Mouse (Mus musculus) A20 (cell line): ENCODE data around the gene Gm49355.
"Not testable (repeated sequence)": the region's sequence is repeated elsewhere in the genome, so short reads cannot be mapped to it uniquely, and the experiment has no call there.

Experiments used
- DNase-seq: peaks from one replicate; pipeline ENCODE4 v3.0.0-alpha.2; 2011; ENCODE audit warnings: low read depth, low spot score

Gene Gm49355

DNA sequence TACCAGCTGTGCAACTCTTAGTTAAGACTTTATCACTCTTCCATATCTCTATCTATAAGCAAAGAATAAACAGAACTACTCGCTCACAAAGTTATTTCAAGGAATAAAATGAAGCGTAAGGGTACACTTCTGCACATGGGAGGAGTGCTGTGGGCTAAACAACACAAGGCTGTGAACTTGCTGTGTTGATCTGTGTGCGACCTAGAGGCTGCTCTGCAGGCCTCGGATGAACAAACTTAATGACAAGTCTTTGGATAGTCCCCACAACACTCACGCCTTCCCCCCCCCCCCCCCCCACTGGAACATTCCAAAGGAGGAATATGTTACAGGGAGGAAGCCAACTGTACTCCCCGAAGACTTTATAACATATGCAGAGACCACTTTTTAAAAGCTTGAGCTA is at the start of gene Gm49355:
Gm49355 (plus strand) TSS at position 336 of the 400 bp plus-strand sequence.
- DNase-seq = no peak

DNA sequence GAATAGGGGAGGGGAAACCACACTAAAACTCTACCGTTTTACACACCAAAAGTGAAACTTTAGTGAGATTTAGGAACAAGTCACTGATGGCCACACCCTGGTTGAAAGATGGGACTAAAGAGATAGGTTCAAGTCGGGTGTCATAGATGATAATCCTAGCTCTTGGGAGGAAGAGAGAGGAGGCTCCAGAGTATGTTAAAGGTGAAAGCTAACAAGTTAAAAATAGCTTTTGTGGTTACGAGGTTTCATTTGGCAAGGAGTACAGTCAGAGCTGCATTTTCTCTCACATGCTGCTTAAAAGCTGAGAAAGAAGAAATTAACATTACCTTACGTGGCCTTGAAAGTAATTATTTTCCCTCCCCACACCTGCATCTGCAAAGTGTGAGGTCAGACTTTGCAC is 40.0 kb upstream of the Gm49355 start:
- peak; percentile 20 for DNase-seq

DNA sequence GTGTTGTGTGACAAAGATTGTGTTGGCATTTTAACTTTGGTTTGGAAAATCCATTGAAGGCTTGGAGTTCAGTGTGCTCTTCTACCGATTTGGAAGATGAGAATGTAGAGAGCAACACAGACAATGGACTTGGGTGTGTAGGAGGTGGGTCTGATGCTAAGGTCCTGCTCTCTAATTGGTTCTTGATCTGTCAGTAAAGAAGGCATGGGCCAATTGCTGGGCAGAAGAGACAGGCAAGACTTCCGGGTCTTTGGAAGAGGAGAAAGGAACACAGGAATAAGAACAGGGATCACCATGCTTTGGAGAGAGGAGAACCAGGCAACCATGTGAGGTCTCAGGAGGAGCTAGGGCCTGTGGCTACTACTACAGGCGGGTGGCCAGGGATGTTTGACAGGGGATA is 7.7 kb upstream of the Gm49355 start:
- no peak for DNase-seq

DNA sequence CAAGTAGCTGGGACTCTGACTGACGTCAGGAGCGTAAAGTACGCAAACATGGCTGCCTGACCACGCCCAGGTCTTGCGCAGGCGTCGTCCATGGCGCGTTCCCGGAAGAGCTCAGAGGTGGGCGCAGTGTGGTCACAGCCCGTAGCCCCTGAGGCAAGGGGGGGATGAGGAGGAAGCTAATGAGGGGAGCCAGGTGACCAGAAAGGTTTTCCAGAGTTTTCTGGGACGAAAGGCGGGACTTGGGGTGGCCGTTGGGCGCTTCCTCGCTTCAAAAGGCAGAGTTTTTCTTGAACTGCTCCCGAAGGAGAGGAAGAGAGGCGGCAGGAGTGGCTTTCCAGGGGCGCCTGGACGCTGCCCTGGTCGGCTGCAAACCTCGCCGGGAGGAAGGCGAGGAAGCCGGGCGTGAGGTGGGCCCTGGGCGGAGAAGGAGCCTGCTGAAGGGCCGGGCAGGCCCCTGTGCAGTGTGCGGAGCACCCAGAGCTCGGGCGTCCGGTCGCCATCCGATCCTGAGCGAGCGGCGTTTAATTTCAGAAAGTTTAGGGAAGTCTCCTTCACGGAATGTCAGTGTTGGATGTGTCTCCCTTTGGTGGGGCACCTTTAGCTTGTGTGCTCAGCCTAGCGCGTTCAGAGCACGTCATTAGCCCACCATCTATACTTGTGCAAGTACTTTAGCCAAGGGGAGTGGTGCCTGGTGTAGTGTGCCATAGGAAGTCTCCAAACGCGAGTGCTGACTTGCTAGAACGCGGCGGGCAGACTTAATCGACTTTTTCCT is 551 bp downstream of the Gm49355 start, which contains the start of gene 3830406C13Rik:
3830406C13Rik (plus strand) TSS at position 33 of the 772 bp plus-strand sequence.
- DNase-seq = peak; percentile 88

DNA sequence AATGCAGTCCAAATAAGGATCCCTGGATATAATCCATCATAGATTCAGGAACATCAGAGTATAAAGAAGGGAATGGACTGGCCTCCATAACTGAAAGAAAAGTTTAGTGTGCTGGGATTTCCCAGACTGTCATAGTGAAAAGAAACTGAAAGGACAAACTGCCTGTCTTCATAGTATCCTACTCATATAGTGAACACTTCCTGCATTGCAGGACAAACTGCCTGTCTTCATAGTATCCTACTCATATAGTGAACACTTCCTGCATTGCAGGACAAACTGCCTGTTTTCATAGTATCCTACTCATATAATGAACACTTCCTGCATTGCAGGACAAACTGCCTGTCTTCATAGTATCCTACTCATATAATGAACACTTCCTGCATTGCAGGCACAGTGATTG is 6.0 kb downstream of the Gm49355 start:
- DNase-seq = not testable (repeated sequence)

DNA sequence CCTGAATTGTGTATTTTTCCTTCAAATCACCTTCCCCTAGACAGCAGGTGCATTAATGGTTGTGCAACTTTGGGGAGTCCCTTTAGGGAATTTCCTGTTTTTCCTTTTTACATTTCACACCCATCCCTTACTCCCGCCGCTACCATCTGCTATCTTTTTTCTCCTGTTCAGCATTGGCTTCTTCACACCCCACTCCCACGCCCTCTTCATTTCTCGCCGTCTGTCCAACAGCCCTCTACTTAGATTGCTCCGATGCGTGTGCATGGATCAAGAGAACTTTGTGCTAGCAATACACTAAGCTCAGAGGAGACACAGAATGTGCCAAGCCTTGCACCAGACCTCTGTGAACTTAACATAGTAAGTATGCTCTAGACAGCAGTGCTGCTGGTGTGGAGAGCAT is 12.6 kb downstream of the Gm49355 start:
- no peak for DNase-seq

DNA sequence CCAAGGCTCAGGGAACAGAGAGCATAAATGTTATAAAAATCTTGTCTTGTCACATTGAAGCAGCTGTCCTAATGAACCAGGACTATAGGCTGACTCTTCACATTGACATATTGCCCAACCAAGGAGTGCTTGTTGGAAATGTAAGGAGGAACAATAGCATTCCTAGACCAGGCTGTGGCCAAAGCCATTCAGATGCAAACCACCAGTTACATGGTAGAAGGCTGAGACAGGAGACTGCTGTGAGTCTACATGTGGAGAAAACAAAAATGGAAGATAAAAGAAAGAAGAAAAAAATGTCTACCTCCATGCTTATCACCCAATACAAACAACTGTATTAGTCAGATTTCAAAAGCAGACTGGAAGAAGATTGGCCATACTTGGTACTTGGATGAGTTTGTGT is 15.4 kb downstream of the Gm49355 start:
- no peak for DNase-seq

DNA sequence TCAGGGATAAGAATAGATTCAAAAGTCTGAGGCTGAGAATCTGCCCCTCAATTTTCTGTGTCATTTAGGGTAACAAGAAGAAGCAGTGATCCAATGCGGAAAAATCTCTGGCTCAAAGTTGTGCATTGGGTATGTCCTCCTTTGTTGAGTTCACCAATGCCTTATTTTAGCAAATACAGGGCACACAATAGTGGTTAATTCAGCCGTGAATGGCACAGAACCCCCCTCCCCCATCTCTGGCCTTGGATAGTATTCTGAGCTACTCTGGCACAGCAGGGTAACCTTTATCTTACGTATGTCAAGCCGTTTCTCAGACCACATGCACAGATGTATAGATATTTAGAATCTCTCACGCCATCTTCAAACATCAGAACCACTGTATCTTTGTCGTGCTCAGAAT is 15.9 kb downstream of the Gm49355 start:
- no peak for DNase-seq

DNA sequence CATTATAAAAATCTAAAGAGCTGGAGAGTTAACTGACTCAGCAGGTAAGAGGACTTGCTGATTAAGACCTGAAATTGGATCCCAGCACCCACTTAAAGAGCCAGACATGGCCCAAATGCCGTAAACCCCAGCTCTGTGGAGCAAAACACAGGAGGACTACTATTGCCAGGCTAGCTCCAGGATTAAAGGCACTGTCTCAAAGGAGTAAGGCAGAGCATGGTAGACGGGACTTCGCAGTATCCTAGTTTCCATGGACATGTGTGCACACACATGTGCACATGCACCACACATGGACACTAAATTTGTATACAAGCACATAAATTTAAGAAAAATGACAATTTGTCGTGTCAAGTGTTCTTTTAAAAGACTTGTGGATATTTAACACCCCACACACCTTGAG is 16.5 kb downstream of the Gm49355 start:
- no peak for DNase-seq

DNA sequence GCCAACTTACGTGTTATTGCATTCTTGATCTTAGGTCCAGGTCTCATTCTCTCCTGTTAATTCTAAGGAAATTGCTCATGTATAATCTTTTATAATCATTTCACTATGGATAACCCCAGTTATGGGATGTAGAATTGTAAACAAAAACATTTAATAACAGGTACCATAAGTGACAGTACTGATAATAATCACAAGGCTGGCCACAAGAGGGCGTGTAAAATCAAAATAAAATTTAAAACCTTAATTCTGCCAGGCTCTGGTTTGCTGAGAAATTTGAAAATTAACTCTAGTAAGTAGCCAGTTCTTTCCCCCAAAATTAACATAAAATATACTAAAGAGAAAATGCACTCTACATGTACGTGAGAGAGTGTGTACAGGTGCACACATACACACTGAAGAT is 16.9 kb downstream of the Gm49355 start:
- DNase-seq = peak; percentile 13

DNA sequence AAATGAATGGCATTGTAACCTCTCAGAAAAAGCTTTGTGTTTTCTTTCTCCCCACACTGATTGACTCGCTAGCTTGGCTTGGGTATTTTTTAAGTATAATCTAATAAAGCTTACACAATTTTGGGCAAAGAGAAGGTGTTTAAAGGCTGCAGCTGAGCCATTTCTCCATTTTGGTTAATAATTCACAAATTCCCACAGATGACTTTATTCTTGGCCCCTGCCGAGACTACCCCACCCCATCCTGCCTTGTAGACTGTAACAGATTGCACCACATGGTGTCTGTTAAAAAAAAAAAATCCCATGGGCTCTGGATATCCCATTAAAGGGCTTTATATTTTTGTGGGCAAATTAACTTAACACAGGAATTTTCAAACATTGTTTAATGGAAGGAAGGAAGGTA is 19.3 kb downstream of the Gm49355 start:
- no peak for DNase-seq

DNA sequence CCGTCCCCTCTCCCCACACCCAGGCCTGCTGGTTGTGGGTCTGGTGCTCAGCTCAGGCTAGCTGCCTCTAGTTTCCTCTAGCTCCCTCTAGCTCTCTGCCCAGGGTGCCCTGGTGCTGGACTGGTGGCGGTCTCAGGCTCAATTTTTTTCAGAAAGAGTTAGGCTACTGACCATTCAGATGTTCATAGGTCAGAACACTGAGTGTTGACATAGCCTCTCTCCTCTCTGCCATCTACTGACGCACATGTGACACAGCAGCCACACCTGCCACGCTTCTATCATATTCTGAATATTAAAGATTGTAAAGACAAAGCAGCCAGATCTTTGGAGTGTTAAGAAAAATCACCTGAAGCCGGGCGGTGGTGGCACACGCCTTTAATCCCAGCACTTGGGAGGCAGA is 49.8 kb downstream of the Gm49355 start:
- DNase-seq = no peak

DNA sequence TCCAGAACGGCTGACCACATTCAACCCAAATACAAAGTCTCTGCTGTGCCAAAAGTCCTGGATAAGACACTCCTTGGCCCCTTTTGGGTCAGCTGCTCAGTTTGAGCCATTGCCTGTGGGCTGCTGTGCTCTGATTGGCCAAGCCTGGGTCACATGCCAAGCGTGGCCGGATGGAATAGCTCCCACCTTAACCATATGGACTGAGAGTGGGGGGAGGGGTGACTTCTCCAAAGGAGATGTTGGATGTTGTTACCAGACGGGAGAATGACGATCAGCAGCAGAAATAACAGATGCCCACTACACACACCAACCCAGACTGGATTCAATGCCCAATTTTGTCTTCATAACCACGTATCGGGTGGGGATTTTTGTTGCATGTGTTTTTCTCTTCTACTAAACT is 51.1 kb downstream of the Gm49355 start:
- no peak for DNase-seq

DNA sequence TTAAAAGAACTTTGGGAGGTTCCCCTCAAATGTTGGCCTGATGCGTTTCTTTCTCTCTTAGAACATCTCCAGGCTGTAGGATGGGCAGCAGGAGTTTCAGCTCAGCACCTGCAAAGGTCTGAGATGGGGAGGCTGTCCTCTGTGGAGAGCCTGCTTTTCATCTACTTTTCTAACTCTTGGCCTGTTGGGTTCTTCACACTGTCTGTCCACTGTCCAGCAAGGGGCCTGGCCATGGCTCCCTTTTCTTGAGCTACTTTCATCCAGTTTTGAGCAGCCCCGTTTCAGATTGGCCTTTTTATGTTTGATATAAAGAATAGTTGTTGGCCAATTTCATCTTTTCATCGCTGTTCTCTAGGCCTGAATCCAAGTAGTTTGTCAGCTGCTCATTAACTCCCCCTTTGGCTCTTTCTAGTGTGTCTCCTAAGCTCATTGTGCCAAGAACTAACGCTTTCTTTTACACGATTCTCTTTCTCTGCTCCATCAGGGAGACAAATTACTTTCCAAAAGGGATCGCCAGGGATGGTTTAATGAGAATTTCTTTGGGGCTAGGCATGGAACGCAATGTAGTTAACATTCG is 53.7 kb downstream of the Gm49355 start:
- DNase-seq = no peak

DNA sequence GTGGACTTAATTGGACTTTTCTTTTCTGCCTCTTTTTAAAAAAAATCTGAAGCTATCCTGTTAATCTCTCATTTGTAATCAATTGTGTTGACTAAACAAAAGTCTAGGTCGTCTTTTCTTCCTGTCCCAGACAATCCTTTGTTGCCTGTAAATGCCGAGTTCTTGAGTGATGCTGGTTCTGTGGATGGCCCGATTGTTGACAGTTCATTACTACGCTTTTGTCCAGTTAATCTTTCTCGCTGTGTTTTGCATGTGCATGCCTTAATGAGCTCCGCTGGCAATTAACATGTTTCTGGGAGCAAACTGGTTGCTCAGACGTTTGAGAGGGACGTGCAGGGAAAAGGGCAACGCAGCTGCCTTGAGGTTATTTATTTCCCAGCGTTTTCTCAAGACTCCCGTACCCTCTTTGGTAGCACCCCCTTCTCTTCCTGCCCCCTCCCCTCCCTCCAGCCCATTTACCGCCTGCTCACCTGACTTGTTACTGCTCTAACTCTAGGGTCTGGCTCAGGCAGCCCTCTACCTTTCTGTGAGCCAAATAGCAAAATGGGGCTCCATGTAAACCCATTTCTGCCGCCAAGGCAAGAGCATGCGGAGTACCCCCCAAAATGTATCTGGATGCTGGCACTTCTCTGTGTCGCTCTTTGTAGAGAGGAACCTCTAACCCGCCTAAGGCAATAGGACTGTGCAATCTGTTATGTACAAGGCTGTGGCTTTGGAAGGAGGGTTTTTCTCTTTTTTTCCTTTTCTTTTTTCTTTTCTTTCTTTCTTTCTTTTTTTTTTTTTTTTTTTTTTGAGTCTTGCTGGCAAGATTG is 54.4 kb downstream of the Gm49355 start:
- no peak for DNase-seq

DNA sequence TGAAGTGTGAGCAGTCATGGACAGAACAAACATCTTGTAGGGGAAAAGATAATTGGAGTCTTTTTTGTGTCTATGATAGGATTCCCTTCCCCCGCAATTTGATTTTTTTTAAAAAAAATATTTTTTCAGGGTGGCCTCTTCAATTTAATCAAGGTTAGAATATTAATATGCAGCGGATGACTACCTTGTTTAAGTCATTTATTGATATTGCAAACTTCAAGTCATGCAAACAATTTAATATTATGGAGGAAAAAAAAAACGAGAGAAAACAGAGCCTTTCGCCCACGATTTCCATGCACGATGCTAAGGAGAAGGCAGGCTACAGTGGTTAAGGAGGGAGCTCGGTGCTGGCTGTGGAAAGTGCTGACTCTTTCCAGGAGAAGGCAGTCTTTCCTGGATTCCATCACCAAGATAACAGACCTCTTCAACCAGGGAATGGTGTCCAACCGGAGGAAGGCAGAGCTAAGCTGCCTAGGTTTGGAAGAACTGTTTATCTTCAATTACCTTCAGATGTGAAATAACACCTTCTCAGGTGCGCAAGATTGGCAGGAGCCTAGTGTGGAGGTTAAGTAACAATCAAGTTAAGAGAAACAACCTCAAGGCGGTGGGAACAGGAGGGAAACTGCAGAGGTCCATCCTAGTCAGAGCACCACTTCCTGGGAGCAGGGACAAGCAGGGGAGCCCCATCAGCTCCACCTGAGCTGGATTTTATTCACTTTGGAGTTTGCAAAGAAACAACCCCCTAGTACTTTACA is 55.2 kb downstream of the Gm49355 start:
- no peak for DNase-seq

DNA sequence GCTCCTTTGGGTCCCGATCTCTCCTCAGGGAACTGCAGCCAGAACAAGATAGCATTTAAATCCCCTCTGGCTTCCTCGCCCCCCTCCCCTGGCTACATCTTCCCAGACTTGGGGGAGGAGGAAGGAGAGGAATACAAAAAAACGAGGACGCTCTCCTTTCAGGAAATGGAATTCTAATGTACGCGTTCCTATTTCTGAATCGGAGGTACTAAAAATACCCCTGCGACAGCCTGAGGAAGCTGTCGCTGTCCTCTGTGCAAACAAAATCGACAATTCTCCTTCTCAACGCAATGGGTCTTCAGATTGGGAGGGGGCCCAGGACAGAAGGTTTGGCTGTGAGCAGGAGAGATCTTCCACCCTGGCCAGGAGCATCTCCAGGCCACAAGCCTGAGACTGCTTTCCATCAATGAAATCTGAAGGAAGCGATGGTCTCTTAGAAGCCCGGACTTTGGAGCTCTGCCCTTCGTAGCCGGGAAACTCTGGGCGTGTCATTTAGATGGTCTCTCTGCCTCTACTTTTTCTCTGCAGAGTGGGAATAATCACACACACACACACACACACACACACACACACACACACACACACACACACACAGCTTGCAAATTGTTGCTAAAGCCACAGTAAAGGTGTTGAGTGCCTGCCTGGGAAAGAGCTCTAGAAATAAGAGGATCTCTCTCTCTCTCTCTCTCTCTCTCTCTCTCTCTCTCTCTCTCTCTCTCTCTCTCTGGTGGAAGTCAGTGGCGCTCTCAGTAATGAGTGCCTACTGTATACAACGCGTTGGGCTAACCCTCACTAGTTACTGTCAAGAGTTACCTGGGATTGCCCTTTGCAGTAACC is 56.7 kb downstream of the Gm49355 start:
- DNase-seq = no peak

DNA sequence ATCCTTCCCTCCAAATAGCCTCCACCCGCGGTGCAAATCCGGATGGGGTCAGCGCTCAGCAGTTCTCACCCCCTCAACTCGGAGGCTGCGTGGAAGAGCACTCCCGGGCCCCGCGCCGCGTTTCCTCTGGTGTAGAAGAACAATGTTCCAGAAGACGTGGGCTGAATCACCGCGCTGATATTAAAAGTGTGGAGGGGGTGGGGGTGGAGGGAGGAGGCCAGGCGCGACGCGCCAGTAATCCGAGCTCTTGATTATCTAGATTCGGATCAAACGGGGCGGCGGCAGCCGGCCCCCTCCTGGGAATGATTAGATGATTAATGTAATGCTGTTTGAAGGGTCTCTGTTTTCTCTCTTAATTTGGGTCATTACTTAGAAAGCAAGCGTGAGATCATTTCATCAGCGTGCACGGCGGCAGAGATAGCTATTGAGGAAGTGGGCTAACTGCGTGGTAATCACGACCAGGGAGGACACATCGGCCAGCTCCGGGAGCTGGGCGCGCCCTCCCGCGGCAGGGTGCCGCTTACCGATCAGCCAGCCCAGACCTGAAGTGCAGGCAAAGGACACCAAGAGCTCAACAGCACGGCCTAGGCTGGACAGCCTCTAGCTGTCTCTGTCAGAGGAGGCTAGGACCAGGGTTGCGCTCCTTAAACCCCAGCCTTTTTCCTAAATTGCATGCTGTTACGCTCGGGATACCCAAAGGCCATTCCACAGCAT is 57.5 kb downstream of the Gm49355 start:
- DNase-seq = no peak

DNA sequence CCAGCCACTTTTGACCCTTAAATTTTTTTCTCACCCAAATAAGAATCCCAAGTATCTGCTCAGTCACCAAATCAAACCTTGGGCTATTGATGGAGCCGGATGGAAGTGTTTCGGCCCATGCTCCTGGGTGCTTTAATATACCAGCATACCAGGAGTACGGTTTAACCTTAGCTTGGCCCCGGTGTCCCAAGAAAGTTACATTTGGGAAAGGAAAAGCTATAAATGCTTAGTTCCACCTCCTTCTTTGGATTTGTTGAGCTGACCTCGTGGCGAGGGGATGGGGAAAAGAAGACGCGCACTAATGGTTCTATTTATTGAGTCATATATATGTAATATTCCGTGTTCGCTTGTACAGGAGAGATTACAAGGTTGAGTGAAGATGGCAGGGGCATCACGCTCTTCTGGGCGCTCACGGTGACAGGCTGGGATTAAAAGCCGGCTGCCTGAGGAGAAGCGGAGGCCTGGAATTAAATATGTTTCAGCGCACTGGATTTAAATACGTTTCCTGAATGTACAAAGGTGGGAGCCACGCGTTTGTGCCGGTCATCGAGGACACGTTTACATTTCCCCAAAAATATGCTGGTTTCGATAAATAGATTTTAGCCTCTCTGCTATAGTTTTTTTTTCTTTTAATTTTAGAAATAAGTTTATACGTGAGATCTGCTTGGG is 58.1 kb downstream of the Gm49355 start:
- DNase-seq = no peak
